Mouse (Mus musculus) T-helper 17 cell (primary cell): ENCODE data around the gene Gm4952.
"Not testable (repeated sequence)": the region's sequence is repeated elsewhere in the genome, so short reads cannot be mapped to it uniquely, and the experiment has no call there.

Experiments
- in situ Hi-C, 2 experiments: fragments of 300-600 bp; cut with MboI, MseI; formaldehyde crosslinking; loops; 1 replicate in 1 of 2; 2 replicates in 1 of 2; pipeline ENCODE4 v1.15.1; 2025; ENCODE audit warnings: high pct_unique_total_duplicates in 2 of 2

Gm4952 gene

GRCm38 (mm10) chr19:12597073-12597405 lies 2.7 kb upstream of the Gm4952 start:
- in situ Hi-C loops = loop anchor here in 1 of 2 experiments (10.0 kb wide), 1 partner anchor 228 kb away; no protein-coding TSS in a partner anchor

DNA sequence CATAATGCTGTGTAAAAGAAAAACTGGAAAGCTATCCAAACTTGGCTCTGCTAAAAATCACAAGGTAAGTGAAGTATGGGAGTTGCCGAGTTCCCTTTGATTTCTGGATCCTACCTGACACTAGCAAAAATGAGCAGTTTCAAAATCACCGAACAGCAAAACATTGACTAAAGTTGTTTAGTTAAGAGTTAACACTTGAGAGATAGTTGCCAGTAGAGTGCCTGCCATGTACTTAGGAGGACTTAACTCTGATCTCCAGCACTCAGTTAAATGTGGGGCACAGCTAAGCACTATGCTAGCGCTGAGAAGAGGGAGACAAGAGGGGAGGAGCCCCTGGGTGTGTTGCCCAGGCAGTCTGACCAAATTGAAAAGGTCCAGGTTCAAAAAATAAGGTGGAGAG lies 1.1 kb upstream of the Gm4952 start:
- in situ Hi-C loops = loop anchor here in 1 of 2 experiments (10.0 kb wide), 1 partner anchor 226 kb away; no protein-coding TSS in a partner anchor

DNA sequence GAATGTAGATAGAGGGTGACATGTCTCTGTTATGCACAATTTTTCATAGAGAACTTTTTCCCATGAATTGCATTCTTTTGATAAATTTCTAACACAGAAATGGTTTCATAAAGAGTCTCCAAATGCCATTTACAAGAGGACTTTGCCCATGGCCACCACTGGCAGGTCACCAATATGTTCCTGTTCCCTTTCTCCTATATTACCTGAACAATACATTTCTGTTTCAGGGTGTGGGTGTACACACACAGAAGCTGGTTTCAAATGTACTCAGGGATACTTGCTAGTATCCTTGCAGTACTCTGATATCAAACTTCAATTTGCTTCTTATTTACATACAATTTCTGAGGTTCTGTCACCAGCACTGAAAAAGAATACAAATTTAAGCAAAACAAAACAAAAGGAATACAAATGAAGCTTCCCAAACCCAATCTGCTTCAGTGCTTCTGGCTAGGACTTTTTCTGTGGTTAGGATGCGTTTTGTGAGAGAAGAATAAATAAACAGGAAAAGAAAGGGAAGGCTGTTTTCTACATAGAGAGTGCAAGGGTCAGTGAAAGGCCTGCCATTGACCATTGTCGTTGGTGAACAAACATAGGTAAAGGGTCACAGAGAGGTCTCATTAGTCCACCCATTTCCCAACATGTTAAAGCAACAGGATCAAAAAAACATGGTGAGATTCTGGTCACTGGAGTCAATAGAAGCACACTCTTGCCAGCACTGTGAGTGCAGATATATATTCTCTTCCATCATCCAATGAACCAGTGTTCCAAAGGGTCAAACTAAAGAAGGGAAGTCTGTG lies 1.1 kb downstream of the Gm4952 start:
- in situ Hi-C loops = loop anchor here in 1 of 2 experiments (10.0 kb wide), 1 partner anchor 274 kb away; no protein-coding TSS in a partner anchor

- in situ Hi-C loops = loop anchor here in 1 of 2 experiments (10.0 kb wide), 1 partner anchor 266 kb away; no protein-coding TSS in a partner anchor
These were observed 8.6 kb downstream of the Gm4952 start for GRCm38 (mm10) chr19:12608336-12608735.

DNA sequence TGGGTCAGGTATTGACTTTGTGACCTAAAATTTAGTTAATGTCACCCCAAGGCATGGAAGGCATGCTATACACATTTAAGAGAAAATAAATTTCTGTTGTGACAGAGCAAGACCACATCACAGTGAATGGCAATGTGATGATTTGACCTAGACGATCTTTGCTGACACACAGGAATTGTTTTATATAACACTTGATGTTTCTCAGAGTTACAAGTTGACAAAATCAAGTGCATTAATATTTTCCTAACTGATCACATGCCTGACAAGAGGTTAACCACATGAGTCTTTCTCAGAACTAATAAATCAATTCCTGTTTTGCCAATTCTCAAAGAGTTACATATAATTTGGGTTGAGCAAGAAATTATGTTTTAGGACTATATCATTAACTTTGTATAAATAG lies 13.9 kb downstream of the Gm4952 start:
- in situ Hi-C loops = no loop called here

GRCm38 (mm10) chr19:12633176-12633575 lies 33.4 kb downstream of the Gm4952 start, which contains the start of gene Glyat:
TSS of gene Glyat (plus strand) at chr19:12633308.
- in situ Hi-C loops = no loop called here

DNA sequence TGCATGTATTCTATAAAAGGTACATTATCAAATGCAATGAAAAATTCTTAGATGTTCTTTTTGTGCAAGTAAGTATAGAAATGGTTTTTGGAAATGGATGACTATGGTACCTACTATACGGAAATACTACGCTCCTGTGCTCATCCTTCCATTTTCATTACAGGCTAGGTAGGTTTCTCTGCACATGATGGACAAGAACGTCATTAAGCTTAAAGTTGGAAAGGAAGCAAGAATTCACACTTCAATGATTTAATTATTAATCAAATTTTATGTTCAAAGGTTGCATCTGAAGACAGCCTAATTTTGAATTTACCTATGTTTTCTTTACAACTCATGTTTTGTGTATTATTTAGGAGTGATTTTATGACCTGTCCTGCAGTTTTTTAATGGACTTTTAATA lies 34.5 kb downstream of the Gm4952 start:
- in situ Hi-C loops = no loop called here

- in situ Hi-C loops = no loop called here
These were observed 35.2 kb downstream of the Gm4952 start for GRCm38 (mm10) chr19:12634963-12635362.

DNA sequence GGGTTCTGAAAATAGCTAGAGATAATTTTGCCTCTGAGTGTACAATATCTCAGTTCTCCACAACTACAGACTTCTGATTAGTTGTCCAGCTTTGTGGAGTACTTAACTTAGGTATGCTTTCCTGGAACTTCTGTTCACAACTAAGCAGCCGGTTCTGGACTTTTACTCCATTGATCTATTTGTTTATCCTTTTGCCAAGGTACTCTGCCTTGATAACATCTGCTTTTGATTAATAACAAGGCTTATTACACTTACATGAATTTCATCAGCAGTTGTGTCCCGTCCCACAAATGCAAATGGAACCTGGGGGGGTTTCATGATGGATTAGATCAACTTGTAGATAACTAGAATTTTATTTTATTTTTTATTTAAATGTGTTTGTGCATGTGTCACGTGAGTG lies 37.1 kb downstream of the Gm4952 start:
- in situ Hi-C loops = no loop called here

GRCm38 (mm10) chr19:12638049-12638448 lies 38.3 kb downstream of the Gm4952 start:
- in situ Hi-C loops = no loop called here

GRCm38 (mm10) chr19:12649511-12649910 lies 49.7 kb downstream of the Gm4952 start:
- in situ Hi-C loops = no loop called here

GRCm38 (mm10) chr19:12666156-12666555 lies 66.4 kb downstream of the Gm4952 start:
- in situ Hi-C loops = no loop called here

GRCm38 (mm10) chr19:12668601-12669000 lies 68.8 kb downstream of the Gm4952 start:
- in situ Hi-C loops = not testable (repeated sequence)

DNA sequence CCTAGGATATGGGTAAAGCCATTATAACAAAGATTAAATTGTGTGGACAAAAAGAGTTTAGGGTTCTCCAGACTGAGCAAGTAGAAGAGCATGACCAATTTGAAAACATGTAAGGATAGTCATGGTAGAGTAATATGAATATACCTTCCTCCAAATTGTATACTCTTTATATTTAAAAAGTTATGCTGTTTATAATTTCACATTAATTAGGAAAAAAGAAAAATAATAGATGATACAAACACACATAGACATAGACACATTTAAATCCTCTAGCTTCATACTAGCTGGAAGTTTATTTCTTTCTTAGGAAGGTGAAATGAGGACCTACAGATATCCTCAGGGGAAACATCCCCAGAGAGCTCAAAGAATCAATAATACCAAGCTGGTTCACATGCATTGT lies 70.4 kb downstream of the Gm4952 start, which contains the start of gene Olfr1442:
Gene Olfr1442 (plus strand): TSS at position 301 of the 400 bp plus-strand sequence.
- in situ Hi-C loops = no loop called here

DNA sequence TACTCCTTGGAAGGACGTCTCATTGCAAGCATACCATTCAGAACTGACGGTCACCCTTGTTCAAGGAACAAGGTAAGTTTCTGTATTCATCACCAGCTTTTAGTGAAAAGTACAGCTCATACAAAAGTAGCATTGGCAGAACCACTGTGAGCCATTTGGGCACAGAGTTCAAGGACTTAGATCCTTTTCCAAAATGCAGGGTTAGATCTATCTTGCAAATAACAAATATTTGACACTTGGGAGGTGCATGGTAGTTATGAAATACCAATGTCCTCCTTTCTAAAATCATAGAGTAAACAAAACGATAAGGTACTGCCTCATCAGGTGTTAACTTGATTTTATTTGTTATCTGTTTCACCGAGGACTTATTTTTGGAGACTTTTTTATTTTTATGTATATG lies 71.3 kb downstream of the Gm4952 start:
- in situ Hi-C loops = no loop called here

DNA sequence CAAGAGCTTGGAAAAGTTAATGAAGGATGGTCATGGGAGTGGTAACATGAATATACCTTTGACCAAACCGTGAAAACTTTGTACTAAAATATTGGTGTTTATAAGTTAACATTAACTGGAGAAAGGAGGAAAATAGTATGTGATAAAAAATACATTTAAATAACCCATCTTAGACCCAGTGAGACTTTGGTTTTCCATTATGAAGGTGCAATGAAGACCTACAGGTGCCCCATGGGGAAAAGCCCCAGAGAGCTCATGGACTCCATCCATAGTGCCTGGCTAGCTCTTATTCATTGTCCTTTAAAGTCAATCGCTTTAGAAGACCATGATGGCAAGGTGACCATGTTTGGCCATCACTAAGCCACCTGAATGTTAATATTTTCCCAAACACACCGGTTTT lies 78.0 kb downstream of the Gm4952 start, which contains the start of gene Olfr1443:
Gene Olfr1443 (plus strand): TSS at position 301 of the 400 bp plus-strand sequence.
- in situ Hi-C loops = loop anchor here in 1 of 2 experiments (25.0 kb wide), 1 partner anchor 466 kb away; the partner anchor contains the start of gene Olfr1431
